Mouse (Mus musculus): Measurements from ENCODE around the gene Ptpn7. TPM values are rescaled to one million over a fixed set of nuclear protein-coding genes. Genes with fewer than 3 reads are reported as not detected.
A peak's percentile ranks its signal among the peaks of the same experiment; 100 is the strongest.

Gene Ptpn7
- 1.3 and 2.4 TPM in 2 replicates for polyA plus RNA-seq (2016; fragmentation: Nextera tagmentation; extraction: Ambion mirVana)

DNA sequence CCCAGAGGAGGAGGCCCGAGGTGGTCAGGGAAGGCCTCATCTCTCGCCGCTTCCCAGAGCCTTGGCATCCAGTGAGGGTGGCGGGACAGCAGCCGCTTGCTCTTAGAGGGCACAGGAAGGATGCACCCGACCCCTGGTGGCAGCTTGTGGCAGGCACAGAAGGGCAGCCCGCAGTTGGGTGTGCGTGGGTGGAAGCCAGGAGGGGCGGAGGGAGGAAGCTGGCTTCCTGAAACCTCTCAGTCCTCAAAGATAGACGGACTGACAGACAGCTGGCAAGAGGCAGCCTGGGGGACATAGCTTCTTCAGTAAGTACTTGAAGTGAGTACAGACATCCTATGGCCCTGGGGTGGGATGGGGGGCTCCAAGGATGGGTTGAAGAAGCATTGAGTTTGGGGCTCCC is at the start of gene Ptpn7:
Gene Ptpn7 (plus strand): TSS at position 228 of the 400 bp plus-strand sequence.
- Histone ChIP-seq H3K4me1 (peaks cover 32% of the 10 kb centered on the region), H3K9me3 (replicated peaks) (no peaks in the 10 kb centered on the region), H3K27me3 (ENCODE audit: low read depth, poor library complexity, severe bottlenecking) (peaks cover 36% of the 10 kb centered on the region), H3K27ac (replicated peaks) (peak within 1 kb of the TSS; percentile 6; the same call in 1 of the 2 replicates), H3K4me3 (no peak within 1 kb of the TSS), H3K36me3 (no peaks in the 10 kb centered on the region)
- 44% methylated on average over 10 of the region's 10 CpGs for WGBS
- DNase-seq (ENCODE audit: low spot score) = no peak

DNA sequence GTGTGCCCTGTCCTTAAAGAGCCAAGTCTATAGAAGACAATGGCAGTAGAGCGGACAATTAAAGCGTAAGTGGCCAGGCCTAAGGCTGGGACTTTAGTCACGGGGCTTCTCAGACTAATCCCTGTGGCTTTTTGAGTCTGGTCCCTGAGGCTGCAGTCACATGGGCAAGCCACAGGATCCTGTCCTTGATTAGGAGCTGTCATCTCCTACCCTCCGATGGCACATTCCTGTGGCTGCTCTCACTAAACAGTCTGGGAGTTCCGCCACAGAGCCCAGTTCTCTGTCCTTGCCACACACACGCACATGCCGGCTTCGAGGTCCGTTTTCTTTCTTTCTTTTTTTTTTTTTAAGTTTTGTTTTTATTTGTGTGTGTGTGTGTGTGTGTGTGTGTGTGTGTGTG is 49.0 kb upstream of the Ptpn7 start:
- DNase-seq (ENCODE audit: low spot score) = peak; percentile 37
- no peak overlapping the region for H3K4me3 ChIP-seq
- H3K4me1 ChIP-seq = peaks cover 40% of the 10 kb centered on the region
- no peaks in the 10 kb centered on the region for H3K36me3 ChIP-seq
- peaks cover 65% of the 10 kb centered on the region for H3K27me3 ChIP-seq (ENCODE audit: low read depth, poor library complexity, severe bottlenecking)
- H3K9me3 ChIP-seq (replicated peaks) = no peaks in the 10 kb centered on the region
- H3K27ac ChIP-seq (replicated peaks) = 0 out of 2 replicates have a peak overlapping the region, but pooled peaks have one; percentile 23
- WGBS = 58% methylated on average over 9 of the region's 9 CpGs

DNA sequence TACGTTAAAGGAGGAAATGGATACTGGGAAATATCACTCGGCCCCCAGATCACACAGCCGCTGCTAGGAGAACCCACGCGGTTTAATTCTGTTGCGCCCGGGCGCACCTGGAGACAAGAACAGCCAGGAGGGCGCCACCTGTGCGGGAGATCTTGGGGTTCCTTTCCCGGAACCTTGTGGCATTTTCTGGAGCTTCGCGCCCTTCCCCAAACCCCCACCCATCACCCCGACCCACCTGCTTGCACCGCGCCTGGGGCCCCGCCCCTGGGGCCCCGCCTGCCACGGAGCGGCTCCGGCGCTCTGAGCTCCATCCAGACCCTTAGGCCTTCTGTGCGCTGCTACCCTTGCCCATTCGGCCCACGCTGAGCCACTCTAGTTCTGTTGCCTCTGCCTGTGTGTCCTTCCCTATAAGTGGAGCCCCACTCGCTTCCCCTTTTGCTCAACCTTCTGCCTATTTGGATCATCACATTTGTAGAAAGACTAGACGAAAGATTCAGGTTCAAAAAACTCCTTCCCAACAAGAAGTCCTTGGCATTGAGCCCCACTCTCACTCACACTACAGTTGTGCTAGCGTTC is 47.1 kb upstream of the Ptpn7 start:
- no peak for DNase-seq (ENCODE audit: low spot score)

DNA sequence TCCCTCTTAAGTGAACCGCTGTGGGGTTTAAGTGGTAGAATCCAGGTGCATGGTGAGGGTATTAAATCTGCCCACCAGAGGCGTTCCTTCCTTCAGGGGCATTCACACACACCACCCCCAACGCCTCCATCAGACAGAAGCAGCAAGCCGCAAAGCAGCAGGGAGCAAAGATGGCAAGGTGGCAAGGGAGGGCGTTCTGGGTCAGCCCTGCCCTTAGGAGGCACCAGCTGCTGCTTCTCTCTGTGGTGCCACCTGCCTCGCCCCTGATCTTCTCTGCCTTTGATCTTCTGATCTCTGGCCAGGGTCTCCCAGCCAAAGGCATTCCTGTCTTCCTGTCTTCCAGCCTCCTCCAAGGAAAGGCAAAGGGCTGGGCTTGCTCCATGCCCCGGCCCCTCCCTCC is 46.5 kb upstream of the Ptpn7 start:
- 45% methylated on average over 7 of the region's 7 CpGs for WGBS
- Histone ChIP-seq H3K4me3 (no peak overlapping the region), H3K27me3 (ENCODE audit: low read depth, poor library complexity, severe bottlenecking) (peaks cover 71% of the 10 kb centered on the region)

More for the DNA sequence above, 47.1 kb upstream of the Ptpn7 start:
- H3K27me3 ChIP-seq (ENCODE audit: low read depth, poor library complexity, severe bottlenecking) = peaks cover 71% of the 10 kb centered on the region
- H3K36me3 ChIP-seq = no peaks in the 10 kb centered on the region
- H3K4me3 ChIP-seq = peak overlapping the region; percentile 16; the same call in 1 of the 2 replicates
- 18% methylated on average over 28 of the region's 28 CpGs for WGBS
- no peaks in the 10 kb centered on the region for H3K9me3 ChIP-seq (replicated peaks)
- H3K4me1 ChIP-seq = peaks cover 36% of the 10 kb centered on the region
- no peak overlapping the region for H3K27ac ChIP-seq (replicated peaks)

DNA sequence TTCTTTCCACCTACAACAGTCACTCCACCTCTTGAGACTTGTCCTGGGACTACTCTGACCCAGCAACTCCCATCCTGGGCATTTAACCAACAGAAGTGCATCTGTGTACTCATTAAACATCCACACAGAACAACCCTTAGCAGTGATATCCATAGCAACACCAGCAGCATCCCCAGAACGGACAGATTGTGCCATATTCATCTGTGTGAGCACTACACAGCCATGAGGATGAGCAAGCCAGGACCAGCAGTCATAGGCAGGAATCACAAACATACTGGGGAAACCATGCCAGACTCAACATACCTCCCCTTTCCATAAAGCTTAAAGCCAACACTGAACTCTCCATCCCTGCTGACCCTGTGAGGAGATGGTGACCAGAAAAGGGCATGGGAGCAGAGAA is 45.1 kb upstream of the Ptpn7 start:
- no peak for DNase-seq (ENCODE audit: low spot score)
- Histone ChIP-seq H3K4me1 (peaks cover 32% of the 10 kb centered on the region), H3K27me3 (ENCODE audit: low read depth, poor library complexity, severe bottlenecking) (peaks cover 64% of the 10 kb centered on the region), H3K9me3 (replicated peaks) (no peaks in the 10 kb centered on the region), H3K4me3 (no peak overlapping the region), H3K27ac (replicated peaks) (no peak overlapping the region), H3K36me3 (no peaks in the 10 kb centered on the region)
- WGBS = 57% methylated on average over 1 of the region's 1 CpGs

More for the DNA sequence above, 46.5 kb upstream of the Ptpn7 start:
- no peaks in the 10 kb centered on the region for H3K9me3 ChIP-seq (replicated peaks)
- no peak for DNase-seq (ENCODE audit: low spot score)
- no peak overlapping the region for H3K27ac ChIP-seq (replicated peaks)
- H3K36me3 ChIP-seq = no peaks in the 10 kb centered on the region
- H3K4me1 ChIP-seq = peaks cover 36% of the 10 kb centered on the region

DNA sequence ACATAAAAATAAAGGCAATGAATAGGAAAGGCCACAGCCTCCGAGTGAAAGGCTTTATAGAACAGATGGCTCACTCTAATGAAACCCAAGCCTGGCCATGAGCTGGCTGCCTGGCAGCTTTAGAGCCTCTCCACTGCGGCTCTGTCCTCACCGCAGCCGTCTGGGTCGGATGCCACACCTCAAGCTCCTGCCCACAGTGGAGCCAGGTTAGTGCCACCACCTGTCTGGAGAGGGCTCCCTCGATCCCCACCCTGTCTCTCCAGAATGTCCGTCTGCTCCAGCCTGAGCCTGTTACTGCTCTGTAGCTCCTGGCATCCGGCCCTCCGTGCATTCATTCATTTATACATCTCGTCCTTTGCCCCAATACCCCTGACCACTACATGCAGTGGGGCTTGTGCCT is 42.9 kb upstream of the Ptpn7 start:
- H3K9me3 ChIP-seq (replicated peaks) = no peaks in the 10 kb centered on the region
- no peak overlapping the region for H3K27ac ChIP-seq (replicated peaks)
- H3K4me1 ChIP-seq = peaks cover 18% of the 10 kb centered on the region
- no peak overlapping the region for H3K4me3 ChIP-seq
- peaks cover 42% of the 10 kb centered on the region for H3K27me3 ChIP-seq (ENCODE audit: low read depth, poor library complexity, severe bottlenecking)
- WGBS = 84% methylated on average over 10 of the region's 10 CpGs
- H3K36me3 ChIP-seq = no peaks in the 10 kb centered on the region
- DNase-seq (ENCODE audit: low spot score) = no peak

DNA sequence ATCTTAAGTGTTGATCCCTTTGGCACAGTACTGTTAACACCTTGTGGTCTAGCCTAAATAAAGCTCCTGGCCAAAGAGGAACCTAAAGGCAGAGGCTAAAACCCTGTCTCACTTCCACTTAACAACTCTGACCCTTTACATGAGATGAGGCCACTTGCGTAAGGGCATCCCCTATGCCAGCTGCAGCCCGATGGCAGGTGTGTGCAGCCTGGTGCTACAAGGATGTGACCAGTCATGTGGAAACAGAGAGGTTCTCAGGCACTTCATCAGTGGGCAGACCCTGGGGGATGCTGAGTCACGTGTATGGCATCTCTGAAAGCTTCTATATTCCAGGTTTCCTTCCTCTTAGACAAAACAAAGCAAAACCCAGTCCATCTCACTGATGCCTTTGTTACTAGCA is 41.6 kb upstream of the Ptpn7 start:
- H3K27ac ChIP-seq (replicated peaks) = no peak overlapping the region
- peaks cover 10% of the 10 kb centered on the region for H3K4me1 ChIP-seq
- H3K4me3 ChIP-seq = no peak overlapping the region
- no peaks in the 10 kb centered on the region for H3K36me3 ChIP-seq
- no peaks in the 10 kb centered on the region for H3K9me3 ChIP-seq (replicated peaks)
- 80% methylated on average over 3 of the region's 3 CpGs for WGBS
- no peak for DNase-seq (ENCODE audit: low spot score)
- peaks cover 29% of the 10 kb centered on the region for H3K27me3 ChIP-seq (ENCODE audit: low read depth, poor library complexity, severe bottlenecking)

DNA sequence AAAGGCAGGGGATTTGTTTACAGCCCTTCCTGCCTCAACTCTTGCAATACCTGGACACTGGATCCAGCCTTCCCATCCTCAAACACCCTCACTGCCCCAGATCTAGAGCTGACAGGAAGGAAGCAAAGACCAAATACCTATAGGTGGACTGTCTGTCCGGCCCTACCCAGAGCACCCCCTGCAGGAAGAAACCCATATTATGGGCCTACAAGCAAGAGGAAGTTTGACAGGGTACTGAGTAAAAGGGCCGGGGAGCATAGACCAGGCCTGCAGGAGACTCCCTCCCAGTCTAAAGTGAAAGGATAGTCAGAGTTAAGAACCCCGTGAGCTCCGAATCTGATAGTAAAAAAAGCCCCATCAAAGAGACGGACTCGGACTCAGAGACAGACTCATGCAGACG is 37.8 kb upstream of the Ptpn7 start:
- no peaks in the 10 kb centered on the region for H3K9me3 ChIP-seq (replicated peaks)
- H3K27ac ChIP-seq (replicated peaks) = no peak overlapping the region
- no peak overlapping the region for H3K4me3 ChIP-seq
- 71% methylated on average over 7 of the region's 7 CpGs for WGBS
- H3K36me3 ChIP-seq = no peaks in the 10 kb centered on the region
- H3K27me3 ChIP-seq (ENCODE audit: low read depth, poor library complexity, severe bottlenecking) = peaks cover 20% of the 10 kb centered on the region
- no peak for DNase-seq (ENCODE audit: low spot score)
- H3K4me1 ChIP-seq = peaks cover 4% of the 10 kb centered on the region; the same call in 1 of the 2 replicates

DNA sequence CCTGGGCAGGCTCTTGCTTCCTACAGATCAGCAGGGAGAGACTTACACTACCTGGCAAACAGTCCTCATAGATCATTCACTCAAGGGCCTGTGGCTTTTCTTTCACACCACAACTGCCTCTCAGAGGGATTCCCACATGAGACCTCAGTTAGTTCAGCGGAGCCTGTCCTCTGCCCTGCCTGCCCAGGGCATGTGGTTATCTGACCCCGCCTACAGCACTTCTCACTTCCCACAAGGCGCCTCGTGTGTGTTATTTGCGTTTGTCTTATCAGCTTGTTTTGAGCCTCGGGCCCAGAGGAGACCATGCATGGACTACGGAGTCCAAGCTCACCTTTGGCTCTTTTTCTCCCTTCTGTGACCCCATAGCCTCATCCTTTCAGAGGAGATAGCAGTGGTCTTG is 37.3 kb upstream of the Ptpn7 start:
- WGBS = 58% methylated on average over 7 of the region's 7 CpGs
- DNase-seq (ENCODE audit: low spot score) = no peak
- peaks cover 18% of the 10 kb centered on the region for H3K27me3 ChIP-seq (ENCODE audit: low read depth, poor library complexity, severe bottlenecking)
- peaks cover 5% of the 10 kb centered on the region; the same call in 1 of the 2 replicates for H3K4me1 ChIP-seq
- no peak overlapping the region for H3K27ac ChIP-seq (replicated peaks)
- H3K4me3 ChIP-seq = no peak overlapping the region
- no peaks in the 10 kb centered on the region for H3K9me3 ChIP-seq (replicated peaks)
- H3K36me3 ChIP-seq = no peaks in the 10 kb centered on the region

DNA sequence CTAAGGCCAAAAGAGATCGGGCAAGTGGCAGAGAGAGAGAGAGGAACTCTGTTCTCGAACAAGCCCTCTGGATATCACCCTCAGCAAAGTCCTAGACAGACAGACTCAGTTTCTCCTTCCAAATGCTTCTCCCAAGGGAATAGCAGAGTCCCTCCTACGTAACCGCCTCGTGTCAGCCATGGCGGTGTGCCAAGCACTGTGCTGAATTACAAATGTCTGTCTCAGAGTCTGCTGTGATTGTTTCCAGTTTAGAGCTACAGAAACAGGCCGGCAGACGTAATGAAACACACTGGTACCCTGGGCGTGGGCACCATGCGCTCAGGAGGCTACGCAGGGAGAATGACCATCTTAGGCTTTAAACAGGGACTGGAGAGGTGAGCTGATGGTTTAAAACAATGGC is 36.2 kb upstream of the Ptpn7 start:
- Histone ChIP-seq H3K27me3 (ENCODE audit: low read depth, poor library complexity, severe bottlenecking) (peaks cover 29% of the 10 kb centered on the region), H3K4me3 (no peak overlapping the region), H3K27ac (replicated peaks) (no peak overlapping the region), H3K4me1 (peaks cover 9% of the 10 kb centered on the region; the same call in 1 of the 2 replicates), H3K9me3 (replicated peaks) (no peaks in the 10 kb centered on the region), H3K36me3 (no peaks in the 10 kb centered on the region)
- 92% methylated on average over 11 of the region's 11 CpGs for WGBS
- no peak for DNase-seq (ENCODE audit: low spot score)

DNA sequence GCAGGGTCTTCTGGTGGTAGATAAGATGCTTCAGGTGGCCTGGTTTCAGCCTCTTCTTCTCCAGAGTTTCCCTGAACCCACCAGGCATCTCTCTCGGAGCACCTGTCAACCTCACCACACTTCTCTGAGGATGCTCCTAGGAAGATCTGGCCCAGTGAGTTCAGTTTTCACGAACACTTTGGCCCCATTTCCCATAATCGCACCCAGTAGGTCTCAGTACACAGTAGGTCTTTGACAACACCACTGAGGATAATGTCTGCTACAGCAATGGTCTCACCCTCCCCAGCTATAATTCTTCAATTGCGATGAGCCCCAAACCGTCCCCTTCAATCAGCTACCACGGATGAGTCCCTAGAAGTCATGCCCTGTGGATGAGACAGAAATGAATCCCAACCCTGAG is 35.1 kb upstream of the Ptpn7 start:
- H3K4me3 ChIP-seq = no peak overlapping the region
- no peak for DNase-seq (ENCODE audit: low spot score)
- H3K9me3 ChIP-seq (replicated peaks) = no peaks in the 10 kb centered on the region
- 90% methylated on average over 6 of the region's 6 CpGs for WGBS
- H3K4me1 ChIP-seq = peaks cover 9% of the 10 kb centered on the region; the same call in 1 of the 2 replicates
- no peaks in the 10 kb centered on the region for H3K36me3 ChIP-seq
- peaks cover 41% of the 10 kb centered on the region for H3K27me3 ChIP-seq (ENCODE audit: low read depth, poor library complexity, severe bottlenecking)
- H3K27ac ChIP-seq (replicated peaks) = no peak overlapping the region

DNA sequence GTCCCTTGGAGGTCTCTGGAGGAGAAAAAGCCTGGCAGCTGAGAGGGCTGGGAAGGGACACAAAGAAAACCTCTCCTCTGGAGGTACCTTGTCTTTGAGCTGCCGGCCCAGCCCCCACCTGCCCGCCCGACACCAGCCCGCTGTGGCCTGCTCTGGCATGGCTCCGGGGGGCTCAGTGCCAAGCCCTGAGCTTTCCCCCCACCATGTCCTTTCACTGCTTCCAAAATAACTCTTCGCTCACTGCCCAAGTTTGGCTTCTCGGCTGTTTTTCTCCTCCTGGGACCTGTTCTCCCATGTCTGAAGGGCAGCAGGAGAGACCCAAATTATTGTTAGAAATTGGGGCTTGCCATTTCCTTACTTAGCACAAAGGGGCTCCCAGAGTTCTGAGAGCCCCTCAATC is 34.1 kb upstream of the Ptpn7 start:
- Histone ChIP-seq H3K4me3 (no peak overlapping the region), H3K36me3 (no peaks in the 10 kb centered on the region), H3K27me3 (ENCODE audit: low read depth, poor library complexity, severe bottlenecking) (peaks cover 51% of the 10 kb centered on the region), H3K4me1 (peaks cover 9% of the 10 kb centered on the region; the same call in 1 of the 2 replicates), H3K9me3 (replicated peaks) (no peaks in the 10 kb centered on the region), H3K27ac (replicated peaks) (no peak overlapping the region)
- WGBS = 89% methylated on average over 7 of the region's 7 CpGs
- DNase-seq (ENCODE audit: low spot score) = no peak

DNA sequence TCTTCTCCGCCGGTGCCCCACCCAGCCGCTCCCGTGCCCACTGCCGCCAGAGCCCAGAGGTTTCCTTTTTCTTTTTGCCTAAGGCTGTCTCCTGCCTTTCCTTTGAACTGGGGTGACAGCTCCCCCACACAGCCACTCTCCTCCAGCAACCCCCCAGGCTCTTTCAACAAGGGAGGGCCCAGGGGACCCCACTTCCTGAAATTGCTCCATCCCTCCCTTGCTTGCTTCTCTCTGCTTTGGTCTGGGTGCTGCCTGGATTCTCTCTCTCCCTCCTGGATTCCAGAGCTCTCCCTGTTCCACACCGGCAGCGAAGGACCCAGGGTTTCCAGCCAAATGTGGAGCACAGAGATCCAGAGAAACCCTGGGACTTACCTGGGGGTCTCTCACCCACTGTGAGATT is 32.1 kb upstream of the Ptpn7 start:
- no peak overlapping the region for H3K4me3 ChIP-seq
- H3K27me3 ChIP-seq (ENCODE audit: low read depth, poor library complexity, severe bottlenecking) = peaks cover 70% of the 10 kb centered on the region
- H3K27ac ChIP-seq (replicated peaks) = no peak overlapping the region
- H3K36me3 ChIP-seq = no peaks in the 10 kb centered on the region
- no peaks in the 10 kb centered on the region for H3K9me3 ChIP-seq (replicated peaks)
- 75% methylated on average over 7 of the region's 7 CpGs for WGBS
- DNase-seq (ENCODE audit: low spot score) = no peak
- H3K4me1 ChIP-seq = peaks cover 11% of the 10 kb centered on the region
